22 mouse cellular contexts compared by ENCODE assay signal in genomic region chrX:53694008-53694777, GRCm38 (mm10). TPM values are rescaled to one million over a fixed set of nuclear protein-coding genes. Genes with fewer than 3 reads are reported as not detected.
"Had no signal": no experiment of that assay in that cellular context is flagged by ENCODE, and none has a peak within 500 bp of the region (broad histone marks: within the 10 kb centered on the region; RNA-seq: fewer than 3 reads in every experiment).

No protein-coding gene starts in this region.

- DNase-seq: kidney, adult 18-20 months; kidney, postnatal 10 days; kidney, postnatal 36 days; liver; liver, embryonic 13.5 days; lung, embryonic 14.5 days; lung, postnatal 10 days; lung, postnatal 4 days; right cerebral cortex, adult 18-20 months; right cerebral cortex, postnatal 14 days; right cerebral cortex, postnatal 4 days; spleen, adult 18-20 months; thymus, adult 18-20 months; thymus, postnatal 36 days had no signal

- H3K9ac ChIP-seq: limb, embryonic 13.5 days; liver, embryonic 13.5 days; lung, embryonic 14.5 days; midbrain, embryonic 12.5 days; midbrain, embryonic 15.5 days; neural tube, embryonic 12.5 days; neural tube, embryonic 15.5 days; stomach, embryonic 15.5 days had no signal

- ATAC-seq: midbrain, embryonic 15.5 days had no signal

- H3K4me3 ChIP-seq: limb, embryonic 10.5 days; limb, embryonic 13.5 days; liver, embryonic 13.5 days; midbrain, embryonic 12.5 days; midbrain, embryonic 15.5 days; neural tube, embryonic 12.5 days; neural tube, embryonic 15.5 days; stomach, embryonic 15.5 days had no signal

- H3K4me1 ChIP-seq: limb, embryonic 10.5 days; limb, embryonic 13.5 days; liver, embryonic 13.5 days; midbrain, embryonic 12.5 days; midbrain, embryonic 15.5 days; neural tube, embryonic 12.5 days; neural tube, embryonic 15.5 days; stomach, embryonic 15.5 days had no signal

- H3K4me2 ChIP-seq: limb, embryonic 13.5 days; liver, embryonic 13.5 days; lung, embryonic 14.5 days; midbrain, embryonic 12.5 days; midbrain, embryonic 15.5 days; neural tube, embryonic 12.5 days; neural tube, embryonic 15.5 days; stomach, embryonic 15.5 days had no signal

- H3K27ac ChIP-seq: limb, embryonic 10.5 days; limb, embryonic 13.5 days; liver, embryonic 13.5 days; midbrain, embryonic 12.5 days; midbrain, embryonic 15.5 days; neural tube, embryonic 12.5 days; neural tube, embryonic 15.5 days; stomach, embryonic 15.5 days had no signal

- H3K36me3 ChIP-seq: limb, embryonic 10.5 days; limb, embryonic 13.5 days; liver, embryonic 13.5 days; midbrain, embryonic 12.5 days; midbrain, embryonic 15.5 days; neural tube, embryonic 12.5 days; neural tube, embryonic 15.5 days; stomach, embryonic 15.5 days had no signal

- H3K9me3 ChIP-seq: limb, embryonic 10.5 days; limb, embryonic 13.5 days; liver, embryonic 13.5 days; midbrain, embryonic 12.5 days; midbrain, embryonic 15.5 days; neural tube, embryonic 12.5 days; neural tube, embryonic 15.5 days; stomach, embryonic 15.5 days had no signal

- H3K27me3 ChIP-seq: limb, embryonic 13.5 days; liver, embryonic 13.5 days; midbrain, embryonic 12.5 days; midbrain, embryonic 15.5 days; neural tube, embryonic 12.5 days; neural tube, embryonic 15.5 days; stomach, embryonic 15.5 days had no signal

RNA-seq across cellular contexts. Expression of gene 4930502E18Rik, which starts 30.4 kb away (rescaled TPM):
- polyA plus RNA-seq: liver, embryonic 13.5 days; stomach, embryonic 15.5 days; urinary bladder, adult 2 months had no signal
